Mouse (Mus musculus) adipose tissue, adult 10 weeks (tissue): Measurements from ENCODE around the gene Krt27. TPM values are rescaled to one million over a fixed set of nuclear protein-coding genes. Genes with fewer than 3 reads are reported as not detected.

Source experiments
- polyA plus RNA-seq: library from polyadenylated mRNA; stranded (reverse); fragments of 350-450 nt; fragmentation: Illumina TruSeq; extraction: RNeasy Lipid Tissue Mini Kit (QIAGEN cat#74804); gene quantifications from one replicate; pipeline ENCODE4 v1.2.3, GENCODE M21; 2014; ENCODE audit warnings: low read depth, low replicate concordance

Gene Krt27
- polyA plus RNA-seq = not detected

DNA sequence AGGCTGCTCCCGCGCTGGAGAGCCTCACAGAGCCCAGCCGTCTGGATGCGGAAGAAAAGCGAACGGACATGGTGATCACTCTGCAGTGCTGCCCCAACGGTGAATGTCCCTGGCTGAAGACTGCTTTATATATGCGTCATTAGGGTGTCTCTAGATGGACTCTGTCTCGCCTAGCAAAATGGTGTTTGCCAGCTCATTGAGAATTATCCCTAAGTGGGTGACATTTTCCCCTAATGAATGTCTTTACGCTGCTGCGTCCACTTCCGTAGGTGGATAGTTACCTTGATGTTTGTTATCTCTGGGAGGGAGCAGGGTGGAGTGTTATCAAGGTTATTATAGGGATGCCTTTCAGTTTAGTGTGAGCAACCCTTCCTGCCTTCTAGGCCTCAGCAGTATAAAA, at the start of gene Krt27:
Krt27 (minus strand) TSS at position 101 of the 400 bp plus-strand sequence.

DNA sequence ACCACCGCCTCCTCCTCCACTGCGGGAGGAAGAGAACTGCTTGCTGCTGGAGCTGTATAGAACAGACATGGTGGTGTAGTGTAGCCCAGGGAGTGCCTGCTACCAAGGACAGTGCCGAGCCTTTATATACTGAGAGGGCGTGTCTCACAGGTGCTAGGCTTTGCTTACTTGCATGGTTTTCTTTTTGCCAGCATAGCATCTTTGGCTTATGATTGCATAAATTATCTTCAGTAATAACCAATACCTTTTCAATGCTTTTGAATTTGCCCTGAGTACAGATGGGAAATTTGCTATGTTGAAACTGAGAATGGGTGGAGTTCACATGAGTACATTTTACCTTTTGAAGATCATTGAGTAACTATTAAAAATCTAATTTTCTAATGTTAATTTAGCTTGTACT, 38.4 kb upstream of the Krt27 start, which contains the start of gene Krt10:
Krt10 (minus strand) TSS at position 101 of the 400 bp plus-strand sequence.

DNA sequence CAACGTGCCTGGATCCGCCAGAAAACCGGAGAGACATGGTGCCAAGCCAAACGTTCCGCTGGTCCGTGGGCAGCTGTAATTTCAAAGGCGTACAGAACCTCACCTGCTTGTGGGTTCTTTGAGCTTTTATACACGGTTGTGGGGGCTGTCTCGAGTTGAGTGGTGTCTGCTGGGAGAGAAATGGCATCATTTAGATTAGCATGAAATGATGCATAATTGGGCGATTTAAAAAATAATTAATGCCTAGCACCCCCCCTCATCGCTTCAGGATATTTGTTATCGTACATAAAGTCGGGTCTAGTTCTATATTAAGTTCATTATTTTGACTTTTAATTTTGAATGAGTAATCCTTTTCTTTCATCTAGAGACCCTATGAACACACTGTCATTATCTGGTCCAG, 23.9 kb upstream of the Krt27 start, which contains the start of gene Krt28:
Krt28 (minus strand) TSS at position 101 of the 400 bp plus-strand sequence.

DNA sequence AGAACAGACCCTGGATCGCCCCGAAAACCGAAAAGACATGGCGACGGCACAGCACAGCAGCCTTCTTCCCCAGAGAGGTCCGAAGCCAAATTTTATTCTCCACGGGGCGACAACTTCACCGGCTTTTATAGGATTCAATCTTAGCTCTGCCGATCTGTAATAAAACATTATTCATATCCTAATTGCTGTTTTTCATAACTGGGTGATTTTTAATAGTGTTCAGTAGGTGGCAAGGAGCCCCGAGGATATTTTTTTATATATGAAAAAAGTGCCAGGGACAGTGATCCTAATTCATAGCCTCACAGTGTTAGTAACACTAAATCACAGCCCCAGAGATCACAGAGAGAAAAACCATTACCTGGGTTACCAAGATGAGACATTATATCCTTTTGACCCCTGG, 13.0 kb downstream of the Krt27 start, which contains the start of gene Krt26:
Krt26 (minus strand) TSS at position 101 of the 400 bp plus-strand sequence.

DNA sequence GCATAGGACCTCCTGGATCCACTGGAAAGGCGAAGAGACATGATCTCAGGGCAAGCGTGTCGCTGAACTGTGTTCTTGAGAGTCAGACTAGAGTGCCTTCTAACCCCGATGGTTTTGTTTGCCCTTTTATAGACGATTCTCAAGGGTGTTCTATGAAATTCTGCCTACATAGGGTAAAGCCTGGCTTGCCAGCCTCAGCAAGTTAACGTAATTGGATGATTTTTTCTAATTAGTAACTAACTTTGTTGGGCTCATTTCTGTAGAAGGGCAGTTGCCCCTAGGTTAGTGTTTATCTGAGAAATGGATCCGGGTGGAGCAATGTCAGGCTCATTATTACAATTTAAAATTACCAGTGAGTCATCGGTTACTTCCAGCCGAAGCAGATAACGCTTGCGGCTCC, 28.1 kb downstream of the Krt27 start, which contains the start of gene Krt25:
Krt25 (minus strand) TSS at position 101 of the 400 bp plus-strand sequence.

Other genes with a start within 250 kb of the Krt27 start
- 0.94 TPM for gene Ccr7, start 196.0 kb downstream of the Krt27 start, polyA plus RNA-seq
- gene Smarce1, start 120.1 kb downstream of the Krt27 start, polyA plus RNA-seq = 80.5 TPM
- gene Krt222, start 107.0 kb downstream of the Krt27 start, polyA plus RNA-seq = 0.97 TPM
- not detected for gene Krt24, start 65.8 kb downstream of the Krt27 start, polyA plus RNA-seq
- not detected for gene Krt25, start 28.2 kb downstream of the Krt27 start, polyA plus RNA-seq
- not detected for gene Krt26, start 13.1 kb downstream of the Krt27 start, polyA plus RNA-seq
- gene Krt28, start 23.8 kb upstream of the Krt27 start, polyA plus RNA-seq = not detected
- 7.4 TPM for gene Krt10, start 38.3 kb upstream of the Krt27 start, polyA plus RNA-seq
- gene Krt12, start 71.2 kb upstream of the Krt27 start, polyA plus RNA-seq = not detected
- gene Krt20, start 87.0 kb upstream of the Krt27 start, polyA plus RNA-seq = 0.77 TPM
- 62.3 TPM for gene Krt23, start 142.0 kb upstream of the Krt27 start, polyA plus RNA-seq
- not detected for gene Krt39, start 170.2 kb upstream of the Krt27 start, polyA plus RNA-seq
- not detected for gene Krt40, start 192.1 kb upstream of the Krt27 start, polyA plus RNA-seq
- gene Krtap3-3, start 199.8 kb upstream of the Krt27 start, polyA plus RNA-seq = 0.48 TPM
- not detected for gene Krtap3-2, start 205.7 kb upstream of the Krt27 start, polyA plus RNA-seq
- not detected for gene Gm11939, start 208.4 kb upstream of the Krt27 start, polyA plus RNA-seq
- gene Krtap3-1, start 215.5 kb upstream of the Krt27 start, polyA plus RNA-seq = not detected
- gene Krtap1-5, start 229.9 kb upstream of the Krt27 start, polyA plus RNA-seq = not detected
- gene Krtap1-4, start 232.6 kb upstream of the Krt27 start, polyA plus RNA-seq = not detected
- gene Krtap1-3, start 240.2 kb upstream of the Krt27 start, polyA plus RNA-seq = not detected
- not detected for gene Krtap9-3, start 247.0 kb upstream of the Krt27 start, polyA plus RNA-seq